Mouse (Mus musculus) megakaryocyte, embryonic 14.5 days (primary cell): ENCODE measurements around the gene Klc4.

Experiments
- FLI1 ChIP-seq: IDR thresholded peaks from 2 replicates; pipeline ENCODE4 v1.6.1; 2012; ENCODE audit warnings: low read length, inconsistent platforms, mixed read lengths
- GATA1 ChIP-seq: IDR thresholded peaks from 3 replicates; pipeline ENCODE4 v1.6.1; 2012; ENCODE audit warnings: mixed read lengths, low read length, inconsistent platforms, borderline replicate concordance

GRCm38 (mm10) chr17:46669911-46670310 is 24.1 kb upstream of the Klc4 start:
- no peak for TF ChIP-seq GATA1
- TF ChIP-seq FLI1 = no peak
